Mouse (Mus musculus) testis, adult 2 months (tissue): ENCODE data around the gene Smim22.

Experiments
- CTCF ChIP-seq: fragments of 200-500 bp; IDR thresholded peaks from 2 replicates; pipeline ENCODE4 v1.5.1; 2012; ENCODE audit warnings: low read depth, mild to moderate bottlenecking, inconsistent platforms, low read length, moderate library complexity; ENCODE audit not compliant: control insufficient read depth, insufficient read depth, insufficient replicate concordance
- POLR2A ChIP-seq: fragments of 200-500 bp; IDR thresholded peaks from 2 replicates; pipeline ENCODE4 v1.6.1; 2012; ENCODE audit warnings: low read depth, mild to moderate bottlenecking, inconsistent platforms, low read length, moderate library complexity; ENCODE audit not compliant: control insufficient read depth

DNA sequence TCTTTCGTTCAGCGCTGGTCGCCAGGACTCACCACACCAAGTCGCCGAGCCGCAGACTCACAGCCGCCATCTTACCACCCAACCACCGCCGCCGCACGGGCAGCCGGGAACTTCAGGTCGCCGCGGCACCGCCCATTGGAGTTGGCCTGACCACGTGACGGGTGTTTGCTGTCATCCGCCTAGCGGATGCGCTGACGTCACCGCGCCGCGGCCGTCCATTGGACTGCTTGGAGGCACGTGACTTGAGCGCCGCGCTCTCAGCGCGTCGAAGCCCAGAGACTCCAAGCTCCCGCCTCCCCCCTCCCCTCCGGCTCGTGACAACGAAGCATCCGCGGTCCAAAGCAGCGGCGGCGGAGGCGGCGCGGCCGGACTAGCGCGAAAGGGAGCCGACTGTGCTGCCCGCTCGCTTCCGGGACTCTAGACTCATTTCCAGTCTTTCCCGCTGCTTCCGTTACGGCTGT lies 42.7 kb downstream of the Smim22 start, which contains the start of the genes Glyr1 and Ubn1:
- TF ChIP-seq CTCF (no peak), POLR2A (peak; percentile 98)
